Mouse (Mus musculus) testis, adult 2 months (tissue): ENCODE data around the gene Fam3c. TPM values are rescaled to one million over a fixed set of nuclear protein-coding genes. Genes with fewer than 3 reads are reported as not detected.

Experiments
- H3K27ac ChIP-seq: fragments of 200-500 bp; 2 replicates; pipeline ENCODE4 v1.5.1; 2012; ENCODE audit warnings: low read depth, low read length; ENCODE audit not compliant: control insufficient read depth, insufficient read depth
- H3K27me3 ChIP-seq: fragments of 200-500 bp; 2 replicates; pipeline ENCODE4 v1.6.1; 2012; ENCODE audit warnings: mild to moderate bottlenecking, low read length, moderate library complexity; ENCODE audit not compliant: control insufficient read depth, insufficient read depth
- H3K36me3 ChIP-seq: fragments of 200-500 bp; 2 replicates; pipeline ENCODE4 v1.6.1; 2012; ENCODE audit warnings: mild to moderate bottlenecking, low read length; ENCODE audit not compliant: control insufficient read depth, insufficient read depth
- H3K4me1 ChIP-seq: fragments of 200-500 bp; 2 replicates; pipeline ENCODE4 v1.6.1; 2012; ENCODE audit warnings: low read length; ENCODE audit not compliant: control insufficient read depth, insufficient read depth
- H3K4me3 ChIP-seq: fragments of 200-500 bp; 2 replicates; pipeline ENCODE4 v1.5.1; 2012; ENCODE audit warnings: low read depth, mild to moderate bottlenecking, low read length, moderate library complexity, mixed read lengths; ENCODE audit not compliant: control insufficient read depth
- CTCF ChIP-seq: fragments of 200-500 bp; IDR thresholded peaks from 2 replicates; pipeline ENCODE4 v1.5.1; 2012; ENCODE audit warnings: low read depth, mild to moderate bottlenecking, inconsistent platforms, low read length, moderate library complexity; ENCODE audit not compliant: control insufficient read depth, insufficient read depth, insufficient replicate concordance
- POLR2A ChIP-seq: fragments of 200-500 bp; IDR thresholded peaks from 2 replicates; pipeline ENCODE4 v1.6.1; 2012; ENCODE audit warnings: low read depth, mild to moderate bottlenecking, inconsistent platforms, low read length, moderate library complexity; ENCODE audit not compliant: control insufficient read depth
- polyA plus RNA-seq: library from polyadenylated mRNA; depleted of rRNA; stranded (reverse); fragments of >200 nt; gene quantifications from 2 replicates; pipeline ENCODE4 v1.2.3, GENCODE M21; 2012

The Fam3c gene
- polyA plus RNA-seq, 1 experiment: 3.1 TPM

- Histone ChIP-seq H3K4me3 (no peak overlapping the region), H3K36me3 (no peaks in the 10 kb centered on the region), H3K4me1 (no peaks in the 10 kb centered on the region), H3K27me3 (no peaks in the 10 kb centered on the region), H3K27ac (no peak overlapping the region)
- TF ChIP-seq CTCF: no peak
- no peak for TF ChIP-seq POLR2A
Observed at GRCm38 (mm10) chr6:22326289-22326688, 29.8 kb downstream of the Fam3c start.

DNA sequence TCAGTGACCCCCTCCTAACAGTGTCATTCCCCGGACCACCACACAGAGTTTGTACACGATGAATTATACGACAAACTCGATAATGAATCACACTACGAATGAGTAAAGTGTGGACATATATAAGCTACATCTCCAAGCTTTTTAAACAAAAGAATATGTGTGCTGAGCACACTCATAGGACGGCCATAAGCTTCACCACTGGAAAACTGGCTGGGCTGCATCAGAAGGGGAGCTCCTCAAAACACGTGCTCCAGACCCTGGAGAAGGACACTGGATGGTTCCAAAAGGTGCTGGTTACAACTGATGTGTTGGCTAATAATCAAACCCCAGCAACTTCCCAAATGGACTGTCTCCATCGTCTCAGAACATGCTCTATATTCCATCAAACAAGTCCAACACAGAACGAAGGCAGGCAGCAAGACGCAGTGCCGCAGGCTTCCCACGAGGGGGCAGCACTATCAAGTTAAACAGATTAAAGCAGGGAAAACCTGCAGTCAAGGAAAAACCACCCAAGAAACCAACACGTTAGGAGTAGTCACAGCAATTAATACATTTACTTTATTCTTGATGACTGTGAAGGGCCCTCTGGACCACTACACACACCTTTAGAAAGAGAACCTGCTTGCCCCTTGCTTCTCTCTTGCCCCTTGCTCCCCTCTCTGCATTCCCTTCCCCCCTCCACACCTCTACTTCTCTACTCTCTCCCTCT, 30.5 kb downstream of the Fam3c start:
- H3K36me3 ChIP-seq: no peaks in the 10 kb centered on the region
- H3K27ac ChIP-seq: no peak overlapping the region
- H3K4me3 ChIP-seq: no peak overlapping the region
- TF ChIP-seq CTCF (peak; percentile 81; the same call in 1 of the 2 replicates), POLR2A (no peak)
- H3K4me1 ChIP-seq: no peaks in the 10 kb centered on the region
- H3K27me3 ChIP-seq: no peaks in the 10 kb centered on the region

DNA sequence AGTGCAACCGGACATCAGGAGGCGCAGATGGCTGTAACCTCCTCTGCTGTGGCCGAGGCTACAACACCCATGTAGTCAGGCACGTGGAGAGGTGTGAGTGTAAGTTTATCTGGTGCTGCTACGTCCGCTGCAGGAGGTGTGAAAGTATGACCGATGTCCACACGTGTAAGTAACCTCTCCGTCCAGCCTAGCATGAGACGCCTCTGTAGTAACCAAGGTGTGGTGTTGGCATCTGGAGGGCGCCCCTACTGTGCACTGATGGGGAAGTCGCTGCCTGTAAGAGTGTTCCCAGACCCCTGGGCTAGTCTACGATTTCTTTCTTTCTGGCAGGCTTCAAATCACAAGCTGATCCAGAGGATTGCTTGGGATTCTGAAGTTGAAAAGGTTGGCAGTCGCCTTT, 58.0 kb downstream of the Fam3c start:
- no peak for TF ChIP-seq POLR2A
- TF ChIP-seq CTCF: no peak
- H3K27ac ChIP-seq: no peak overlapping the region

GRCm38 (mm10) chr6:22297028-22297427, 59.0 kb downstream of the Fam3c start:
- Histone ChIP-seq H3K4me3 (no peak overlapping the region), H3K4me1 (peaks cover 3% of the 10 kb centered on the region; the same call in 1 of the 2 replicates), H3K27ac (no peak overlapping the region), H3K27me3 (no peaks in the 10 kb centered on the region), H3K36me3 (no peaks in the 10 kb centered on the region)
- TF ChIP-seq POLR2A: no peak
- no peak for TF ChIP-seq CTCF

More for the DNA sequence above, 58.0 kb downstream of the Fam3c start:
- peaks cover 3% of the 10 kb centered on the region; the same call in 1 of the 2 replicates for H3K4me1 ChIP-seq
- no peak overlapping the region for H3K4me3 ChIP-seq
- H3K27me3 ChIP-seq: no peaks in the 10 kb centered on the region
- no peaks in the 10 kb centered on the region for H3K36me3 ChIP-seq

DNA sequence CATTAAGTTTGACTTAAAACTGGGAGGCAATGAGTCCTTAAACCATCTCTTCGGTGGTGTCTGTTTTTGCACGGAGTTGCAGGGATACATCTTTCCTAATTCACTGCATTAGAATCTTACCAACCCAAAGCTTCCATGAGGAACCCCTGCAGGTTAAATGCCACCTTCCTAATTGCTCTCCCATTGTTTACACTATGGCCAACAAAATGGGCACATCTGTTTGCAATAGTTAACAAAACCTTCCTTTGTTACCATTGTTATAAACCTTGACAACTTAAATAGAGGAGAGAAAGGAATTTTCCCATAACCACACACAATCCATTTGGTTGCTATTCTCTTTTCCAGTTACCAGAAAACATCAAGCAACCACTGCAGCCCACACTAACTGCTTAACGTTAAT, 62.1 kb downstream of the Fam3c start:
- Histone ChIP-seq H3K27me3 (no peaks in the 10 kb centered on the region), H3K36me3 (no peaks in the 10 kb centered on the region), H3K4me3 (no peak overlapping the region), H3K27ac (no peak overlapping the region), H3K4me1 (peaks cover 9% of the 10 kb centered on the region)
- TF ChIP-seq CTCF: no peak
- TF ChIP-seq POLR2A: no peak

DNA sequence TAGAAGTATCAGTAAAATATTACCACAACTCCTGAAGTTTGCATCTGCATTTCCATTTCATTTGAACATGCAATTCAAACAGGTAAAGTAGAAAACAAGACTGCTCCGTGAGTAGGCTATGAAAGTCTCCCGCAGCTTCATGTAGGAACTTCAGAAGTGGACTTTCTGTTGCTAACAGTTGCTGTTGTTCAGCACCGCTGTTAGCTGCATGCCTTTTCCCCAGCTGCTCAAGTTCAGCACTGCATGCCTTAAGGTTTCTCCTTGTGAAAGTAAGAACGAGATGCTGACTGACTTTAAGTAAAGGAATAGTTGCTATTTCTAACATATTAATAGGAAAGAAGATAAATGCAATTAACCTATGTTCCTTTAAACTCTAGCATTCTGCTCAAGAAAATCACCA, 64.0 kb downstream of the Fam3c start:
- Histone ChIP-seq H3K4me1 (peaks cover 13% of the 10 kb centered on the region), H3K4me3 (no peak overlapping the region), H3K27me3 (no peaks in the 10 kb centered on the region), H3K36me3 (no peaks in the 10 kb centered on the region), H3K27ac (no peak overlapping the region)
- TF ChIP-seq CTCF (no peak), POLR2A (no peak)

GRCm38 (mm10) chr6:22290790-22291189, 65.3 kb downstream of the Fam3c start:
- H3K36me3 ChIP-seq: no peaks in the 10 kb centered on the region

More at GRCm38 (mm10) chr6:22290790-22291189, 65.3 kb downstream of the Fam3c start:
- Histone ChIP-seq H3K27me3 (no peaks in the 10 kb centered on the region), H3K4me1 (peaks cover 13% of the 10 kb centered on the region), H3K4me3 (no peak overlapping the region), H3K27ac (no peak overlapping the region)
- TF ChIP-seq POLR2A (no peak), CTCF (no peak)
